Mouse (Mus musculus) G1E (cell line): ENCODE data around the gene Evi2. TPM values are rescaled to one million over a fixed set of nuclear protein-coding genes. Genes with fewer than 3 reads are reported as not detected.

ENCODE experiments used
- ATAC-seq: 2 replicates; pipeline ENCODE4 v1.8.0; 2016; ENCODE audit warnings: mild to moderate bottlenecking; ENCODE audit not compliant: insufficient number of reproducible peaks, poor library complexity, low FRiP score, severe bottlenecking; ENCODE audit errors: extremely low read depth
- DNase-seq: peaks from one replicate; pipeline ENCODE4 v3.0.0; 2012; ENCODE audit warnings: low spot score
- H3K27me3 ChIP-seq: 2 replicates; pipeline ENCODE4 v1.6.1; 2012; ENCODE audit warnings: mild to moderate bottlenecking, low read length, inconsistent platforms; ENCODE audit not compliant: insufficient read depth
- H3K36me3 ChIP-seq: replicated peaks from 2 replicates; pipeline ENCODE3; 2012; ENCODE audit warnings: mild to moderate bottlenecking, inconsistent platforms
- H3K4me1 ChIP-seq: 2 replicates; pipeline ENCODE4 v1.6.1; 2012; ENCODE audit warnings: low read depth, low read length, inconsistent platforms, mixed read lengths; ENCODE audit not compliant: insufficient read depth
- H3K4me3 ChIP-seq: 2 replicates; pipeline ENCODE4 v1.5.1; 2012; ENCODE audit warnings: low read depth, mild to moderate bottlenecking, inconsistent platforms, low read length, moderate library complexity, mixed read lengths
- H3K9me3 ChIP-seq: replicated peaks from 2 replicates; pipeline ENCODE4 v1.6.1; 2012; ENCODE audit warnings: inconsistent platforms
- CTCF ChIP-seq: IDR thresholded peaks from 2 replicates; pipeline ENCODE4 v1.5.1; 2012; ENCODE audit warnings: low read depth, low read length, inconsistent platforms, mixed read lengths
- GATA1 ChIP-seq: IDR thresholded peaks from 2 replicates; pipeline ENCODE4 v1.6.1; 2012; ENCODE audit warnings: borderline replicate concordance, low read length, inconsistent platforms, mixed read lengths
- GATA2 ChIP-seq: IDR thresholded peaks from 2 replicates; pipeline ENCODE4 v1.6.1; 2012; ENCODE audit warnings: low read depth, low read length, inconsistent platforms, borderline replicate concordance
- POLR2AphosphoS5 ChIP-seq: IDR thresholded peaks from 2 replicates; pipeline ENCODE4 v1.6.1; 2012; ENCODE audit warnings: low read depth, low read length, inconsistent platforms; ENCODE audit not compliant: insufficient replicate concordance
- TAL1 ChIP-seq: conservative IDR thresholded peaks from 2 replicates; pipeline ENCODE4 v1.6.1; 2012; ENCODE audit warnings: low read depth, low read length, inconsistent platforms, mixed read lengths
- polyA plus RNA-seq: library from polyadenylated mRNA; stranded (reverse); fragments of >175 nt; gene quantifications from 2 replicates; pipeline ENCODE4 v1.2.3, GENCODE M21; 2012
- total RNA-seq, 2 experiments: library from RNA; stranded (forward) in 1 of 2; stranded (reverse) in 1 of 2; fragments of 200-1000 nt in 1 of 2; fragments of >200 nt in 1 of 2; fragmentation: Nextera tagmentation in 1 of 2; gene quantifications; 2 replicates each; pipeline ENCODE4 v1.2.3; 2014 to 2017

Evi2 gene
- total and polyA plus RNA-seq, 3 experiments, result 0.93 to 1.2 TPM; not detected in 1

DNA sequence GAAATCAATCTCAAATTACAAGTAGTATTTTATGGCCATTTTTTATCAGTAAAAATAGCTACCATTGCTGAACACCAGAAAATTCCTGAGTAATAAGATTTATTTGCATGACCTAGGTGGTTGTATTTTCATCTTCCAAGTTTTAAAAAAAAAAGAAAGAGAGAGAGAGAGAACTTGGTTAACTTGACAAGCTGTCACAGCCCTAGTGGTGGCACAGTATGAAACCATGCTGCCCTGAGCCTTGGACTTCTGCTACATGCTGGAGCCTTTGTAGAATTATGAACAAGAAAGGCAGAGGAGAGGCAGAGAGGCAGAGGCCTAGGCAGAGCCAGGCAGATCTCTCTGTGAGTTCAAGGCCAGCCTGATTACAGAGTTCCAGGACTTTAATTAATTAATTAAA is 8.5 kb downstream of the Evi2 start:
- H3K36me3 ChIP-seq, result peaks cover 8% of the 10 kb centered on the region
- no peak for ATAC-seq
- H3K4me1 ChIP-seq, result 0 out of 2 replicates have a peak, but pooled peaks cover 3% of the 10 kb centered on the region
- no peak for TF ChIP-seq POLR2AphosphoS5
- TF ChIP-seq GATA1, result no peak
- TF ChIP-seq CTCF, result no peak
- TF ChIP-seq TAL1, result no peak
- no peak for TF ChIP-seq GATA2
- no peak overlapping the region for H3K4me3 ChIP-seq
- DNase-seq, result no peak
- H3K9me3 ChIP-seq, result no peaks in the 10 kb centered on the region
- no peaks in the 10 kb centered on the region for H3K27me3 ChIP-seq

DNA sequence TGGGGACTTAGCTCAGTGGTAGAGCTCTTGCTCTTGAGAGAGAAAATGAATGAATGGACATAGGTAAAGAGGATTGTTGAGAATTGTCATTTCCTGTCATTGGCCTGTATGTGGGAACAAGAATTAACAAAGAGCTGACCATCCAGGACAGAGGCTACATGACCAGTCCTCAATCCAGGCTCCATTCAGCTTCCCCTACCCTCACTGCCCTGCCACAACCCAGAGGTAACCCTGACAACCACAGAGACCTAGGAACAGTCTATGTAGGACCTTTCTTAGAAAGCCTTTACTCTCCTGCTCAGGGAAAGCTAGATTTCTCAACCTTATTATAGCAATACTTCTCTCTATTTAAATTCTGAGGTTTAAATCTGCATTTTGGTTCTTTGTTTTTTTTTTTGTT is 9.6 kb downstream of the Evi2 start:
- TF ChIP-seq GATA2, result no peak
- no peak for TF ChIP-seq POLR2AphosphoS5
- no peak for TF ChIP-seq TAL1
- no peak for TF ChIP-seq CTCF
- no peak for TF ChIP-seq GATA1
- ATAC-seq, result no peak
- Histone ChIP-seq H3K36me3 (peaks cover 10% of the 10 kb centered on the region), H3K27me3 (no peaks in the 10 kb centered on the region), H3K9me3 (no peaks in the 10 kb centered on the region), H3K4me1 (0 out of 2 replicates have a peak, but pooled peaks cover 3% of the 10 kb centered on the region), H3K4me3 (no peak overlapping the region)
- no peak for DNase-seq

DNA sequence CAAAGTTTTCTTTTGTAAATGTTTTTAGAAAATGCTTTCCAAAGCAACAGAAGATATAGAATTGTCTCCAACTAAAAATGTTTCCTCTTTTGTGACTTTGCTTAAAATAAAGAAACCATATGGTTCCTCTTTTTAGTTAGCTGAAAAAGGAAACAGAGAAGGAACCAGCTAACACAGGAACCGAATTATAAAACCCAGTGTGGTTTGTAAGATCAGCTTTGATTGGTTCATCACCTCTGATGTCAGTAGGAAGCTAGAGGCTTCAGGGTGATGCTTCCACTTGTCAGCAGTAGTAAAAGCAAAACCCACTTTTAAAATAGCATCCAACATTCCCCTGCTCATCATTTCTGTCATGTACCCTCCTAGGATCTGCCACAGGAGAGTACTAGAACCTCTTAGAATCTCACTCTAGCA is 10.5 kb downstream of the Evi2 start:
- H3K36me3 ChIP-seq, result peaks cover 17% of the 10 kb centered on the region
- H3K4me1 ChIP-seq, result 0 out of 2 replicates have a peak, but pooled peaks cover 3% of the 10 kb centered on the region
- ATAC-seq (peak; percentile 45; the same call in 1 of the 2 replicates), DNase-seq (peak; percentile 21)
- TF ChIP-seq POLR2AphosphoS5 (no peak), CTCF (no peak), GATA2 (no peak), GATA1 (no peak), TAL1 (no peak)
- no peaks in the 10 kb centered on the region for H3K9me3 ChIP-seq
- H3K27me3 ChIP-seq, result no peaks in the 10 kb centered on the region
- H3K4me3 ChIP-seq, result no peak overlapping the region

DNA sequence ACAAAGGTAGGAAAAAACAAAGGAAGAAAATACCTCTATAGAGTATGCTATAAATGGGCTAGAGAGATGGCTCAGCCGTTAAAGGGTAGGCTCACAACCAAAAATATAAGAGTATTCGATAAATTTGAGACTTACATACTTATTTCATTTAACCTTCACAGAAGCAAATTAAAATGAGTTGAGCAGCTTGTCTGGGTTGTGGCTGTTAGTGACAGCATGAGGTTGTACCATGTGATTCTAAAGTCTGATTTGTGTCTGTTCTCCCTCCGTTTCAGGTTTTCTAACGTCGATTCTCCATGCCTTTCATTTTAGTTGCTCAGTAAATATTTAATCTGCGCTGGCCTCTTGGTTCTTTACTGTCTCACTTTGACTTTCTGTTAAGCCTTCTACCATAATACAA is 11.1 kb downstream of the Evi2 start:
- ATAC-seq, result no peak
- H3K9me3 ChIP-seq, result no peaks in the 10 kb centered on the region
- 0 out of 2 replicates have a peak, but pooled peaks cover 3% of the 10 kb centered on the region for H3K4me1 ChIP-seq
- H3K4me3 ChIP-seq, result no peak overlapping the region
- H3K36me3 ChIP-seq, result peaks cover 18% of the 10 kb centered on the region
- no peak for DNase-seq
- no peaks in the 10 kb centered on the region for H3K27me3 ChIP-seq
- TF ChIP-seq GATA2, result no peak
- no peak for TF ChIP-seq TAL1
- TF ChIP-seq CTCF, result no peak
- no peak for TF ChIP-seq GATA1
- TF ChIP-seq POLR2AphosphoS5, result no peak

DNA sequence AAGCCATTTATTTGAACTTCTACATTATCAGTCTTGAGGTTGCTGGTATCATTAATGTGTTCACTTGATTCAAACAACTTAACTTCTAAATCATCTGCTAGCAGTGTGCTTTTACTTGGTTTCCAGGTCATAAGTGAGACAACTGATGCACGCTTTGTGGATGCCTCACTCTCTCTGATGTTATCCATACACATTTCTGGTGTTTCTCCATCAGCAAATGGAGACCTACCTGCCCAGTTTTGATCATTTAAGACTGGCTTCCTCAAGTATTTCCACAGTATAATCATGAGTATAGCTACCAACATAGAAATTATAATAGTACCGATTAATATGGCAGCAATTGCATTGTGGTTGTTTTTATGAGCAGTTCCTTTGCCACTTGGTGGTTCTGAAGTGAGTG is 14.6 kb downstream of the Evi2 start:
- TF ChIP-seq GATA1 (no peak), GATA2 (no peak), CTCF (no peak), POLR2AphosphoS5 (no peak), TAL1 (no peak)
- Histone ChIP-seq H3K9me3 (no peaks in the 10 kb centered on the region), H3K4me1 (0 out of 2 replicates have a peak, but pooled peaks cover 2% of the 10 kb centered on the region), H3K27me3 (no peaks in the 10 kb centered on the region), H3K36me3 (peaks cover 17% of the 10 kb centered on the region), H3K4me3 (no peak overlapping the region)
- ATAC-seq, result no peak
- DNase-seq, result no peak

DNA sequence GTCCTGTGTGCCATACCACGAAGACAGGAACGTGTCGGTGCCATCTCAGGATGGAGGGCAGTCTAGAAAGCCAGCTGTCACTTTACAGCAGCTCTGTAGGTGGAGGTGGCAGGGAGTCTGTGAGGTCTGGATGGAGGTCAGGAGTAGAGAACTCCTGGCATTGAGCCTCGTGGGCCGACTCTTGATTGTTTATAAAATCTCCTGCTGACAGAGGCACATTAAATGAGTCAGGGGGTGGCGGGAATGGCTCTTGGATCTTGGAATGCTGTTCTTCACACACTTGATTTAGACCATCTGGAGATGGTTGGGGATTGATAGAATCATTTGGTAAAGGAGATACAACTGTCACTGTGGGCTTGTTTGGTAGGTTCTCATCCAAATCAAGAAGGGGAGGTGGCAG is 15.1 kb downstream of the Evi2 start:
- no peaks in the 10 kb centered on the region for H3K27me3 ChIP-seq
- DNase-seq (no peak), ATAC-seq (no peak)
- TF ChIP-seq GATA2 (no peak), GATA1 (no peak), TAL1 (no peak), CTCF (no peak), POLR2AphosphoS5 (no peak)
- no peaks in the 10 kb centered on the region for H3K4me1 ChIP-seq
- H3K9me3 ChIP-seq, result no peaks in the 10 kb centered on the region
- H3K36me3 ChIP-seq, result peaks cover 17% of the 10 kb centered on the region
- no peak overlapping the region for H3K4me3 ChIP-seq
